Mouse (Mus musculus) heart, postnatal 4 days (tissue): ENCODE data around the gene Igf2r. TPM values are rescaled to one million over a fixed set of nuclear protein-coding genes. Genes with fewer than 3 reads are reported as not detected.

Experiments used
- DNase-seq: peaks from one replicate; pipeline ENCODE4 v3.0.0; 2021
- total RNA-seq, 2 experiments: library from RNA; stranded (reverse); gene quantifications; 2 replicates each; pipeline ENCODE4 v1.2.3; 2021

Igf2r gene
- total RNA-seq = 100 to 1,000 TPM; 318 TPM

GRCm38 (mm10) chr17:12769380-12769921 lies at the start of gene Igf2r:
Igf2r (minus strand) TSS chr17:12769664.
- DNase-seq = peak; percentile 80

DNA sequence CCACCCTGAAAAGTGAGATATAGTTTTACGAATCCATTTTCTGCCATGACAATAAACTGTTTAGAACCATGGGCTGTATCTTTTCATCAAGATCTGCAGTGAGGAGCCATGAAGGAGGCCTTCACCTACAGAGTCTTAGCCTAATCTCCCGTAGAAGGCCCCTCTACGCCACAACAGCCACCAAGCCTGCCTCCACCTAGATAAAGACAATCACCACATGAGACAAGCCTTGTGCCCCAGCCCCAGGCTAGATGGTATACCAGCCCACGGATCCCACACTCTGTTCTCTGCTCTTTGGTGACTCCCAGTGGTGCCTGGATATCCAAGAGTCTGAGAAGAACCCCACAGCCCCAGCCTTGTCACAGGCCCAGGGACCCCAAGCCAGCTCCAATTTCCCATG lies 46.4 kb upstream of the Igf2r start:
- no peak for DNase-seq

DNA sequence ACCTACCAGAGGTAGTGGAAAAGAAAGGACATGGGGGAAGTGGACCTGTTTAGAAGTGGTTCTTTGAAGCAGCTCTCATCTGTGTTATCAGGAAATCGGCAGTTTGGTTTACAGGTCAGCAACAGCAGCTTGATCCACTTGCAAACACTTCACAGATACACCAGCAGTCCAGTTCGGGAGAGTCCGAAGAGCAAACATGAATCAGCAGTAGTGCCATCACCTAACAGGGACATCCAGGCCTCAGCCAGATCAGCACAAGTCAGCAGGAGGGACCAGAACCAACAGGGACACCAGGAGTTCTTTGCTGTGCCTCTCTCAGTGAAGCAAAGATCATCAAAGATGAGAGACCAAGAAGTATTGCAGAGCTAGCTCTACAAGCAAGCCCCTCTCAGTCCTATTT lies 45.0 kb upstream of the Igf2r start:
- DNase-seq = no peak

GRCm38 (mm10) chr17:12810973-12811303 lies 41.5 kb upstream of the Igf2r start:
- DNase-seq = no peak

DNA sequence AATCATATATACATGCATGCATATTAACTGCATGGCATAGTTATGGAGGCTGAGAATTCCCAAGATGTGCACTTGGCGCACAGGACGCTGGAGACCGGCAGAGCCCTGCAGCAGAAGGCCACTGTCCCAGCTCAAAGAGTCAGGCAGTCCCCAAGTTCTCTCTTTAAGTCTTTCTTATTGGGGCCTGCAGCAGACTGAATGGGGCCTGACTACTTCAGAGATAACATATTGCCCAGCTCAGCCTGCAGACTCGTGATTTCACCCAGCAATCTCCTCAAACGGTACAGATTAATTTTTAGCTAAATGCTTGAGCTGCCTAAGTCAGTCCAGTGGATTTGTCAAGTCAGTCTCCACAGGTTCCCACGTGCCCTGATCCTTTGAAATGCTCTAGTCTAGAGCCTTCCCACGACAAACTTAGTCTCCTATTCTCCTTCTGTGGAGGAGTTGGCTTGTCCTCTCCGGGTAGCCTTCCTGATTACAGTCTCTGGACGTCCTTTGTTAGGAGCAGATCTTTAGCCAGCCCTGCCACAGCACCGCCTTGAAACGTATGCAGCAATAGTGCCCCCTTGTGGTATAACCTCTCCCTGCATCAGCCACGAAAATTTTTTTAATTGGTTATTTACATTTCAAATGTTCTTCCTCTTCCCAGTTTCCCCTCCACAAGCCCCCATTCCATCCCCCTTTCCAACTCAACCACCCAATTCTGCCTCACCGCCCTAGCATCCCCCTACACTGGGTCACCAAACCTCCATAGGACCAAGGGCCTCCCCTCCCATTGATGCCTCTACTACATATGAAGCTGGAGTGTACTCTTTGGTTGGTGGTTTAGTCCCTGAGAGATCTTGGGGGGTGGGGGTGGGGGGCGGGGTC lies 40.9 kb upstream of the Igf2r start:
- peak; percentile 83 for DNase-seq

- DNase-seq = no peak
Observed at GRCm38 (mm10) chr17:12808851-12809250, 39.4 kb upstream of the Igf2r start.

DNA sequence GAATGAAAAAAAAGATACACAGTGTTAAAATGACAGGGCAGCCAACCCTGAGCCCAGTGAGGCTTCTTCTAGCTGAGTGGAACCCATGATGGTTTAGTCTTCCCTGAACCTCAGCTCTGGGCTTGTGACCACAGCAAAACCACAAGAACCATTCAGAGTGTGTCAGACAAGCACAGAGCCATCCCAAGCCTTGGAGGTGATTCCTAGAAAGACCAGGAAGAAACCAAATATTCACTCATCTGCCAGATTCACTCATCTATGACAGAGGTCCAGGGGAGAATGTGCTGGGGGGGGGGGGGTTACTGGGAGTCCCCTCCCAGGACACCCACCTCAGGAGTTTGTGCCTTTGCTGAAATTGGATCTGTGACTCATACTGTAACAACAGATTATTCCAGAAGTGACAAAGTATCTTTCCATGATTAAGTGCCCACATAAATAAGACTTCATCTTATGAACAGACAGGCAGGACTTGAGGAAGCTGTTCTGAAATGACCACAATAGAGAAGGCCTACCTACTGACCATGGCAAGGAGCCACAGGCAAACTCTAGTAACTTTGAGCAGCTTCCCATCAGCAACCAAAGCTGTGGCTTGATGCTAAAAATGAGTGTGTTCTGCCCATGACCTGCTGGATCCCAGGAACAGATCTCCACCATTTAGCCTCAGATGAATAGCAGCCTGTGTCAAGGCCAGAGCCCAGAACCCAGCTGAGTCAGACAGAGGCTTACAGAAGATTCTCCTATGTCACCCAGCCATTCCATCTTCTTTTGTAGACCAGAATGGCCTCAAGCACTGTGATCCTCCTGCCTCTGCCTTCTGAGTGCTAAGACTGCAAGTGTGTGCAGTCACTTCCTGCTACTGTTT lies 35.4 kb upstream of the Igf2r start:
- no peak for DNase-seq

- no peak for DNase-seq
Observed at GRCm38 (mm10) chr17:12801861-12802540, 32.5 kb upstream of the Igf2r start.

DNA sequence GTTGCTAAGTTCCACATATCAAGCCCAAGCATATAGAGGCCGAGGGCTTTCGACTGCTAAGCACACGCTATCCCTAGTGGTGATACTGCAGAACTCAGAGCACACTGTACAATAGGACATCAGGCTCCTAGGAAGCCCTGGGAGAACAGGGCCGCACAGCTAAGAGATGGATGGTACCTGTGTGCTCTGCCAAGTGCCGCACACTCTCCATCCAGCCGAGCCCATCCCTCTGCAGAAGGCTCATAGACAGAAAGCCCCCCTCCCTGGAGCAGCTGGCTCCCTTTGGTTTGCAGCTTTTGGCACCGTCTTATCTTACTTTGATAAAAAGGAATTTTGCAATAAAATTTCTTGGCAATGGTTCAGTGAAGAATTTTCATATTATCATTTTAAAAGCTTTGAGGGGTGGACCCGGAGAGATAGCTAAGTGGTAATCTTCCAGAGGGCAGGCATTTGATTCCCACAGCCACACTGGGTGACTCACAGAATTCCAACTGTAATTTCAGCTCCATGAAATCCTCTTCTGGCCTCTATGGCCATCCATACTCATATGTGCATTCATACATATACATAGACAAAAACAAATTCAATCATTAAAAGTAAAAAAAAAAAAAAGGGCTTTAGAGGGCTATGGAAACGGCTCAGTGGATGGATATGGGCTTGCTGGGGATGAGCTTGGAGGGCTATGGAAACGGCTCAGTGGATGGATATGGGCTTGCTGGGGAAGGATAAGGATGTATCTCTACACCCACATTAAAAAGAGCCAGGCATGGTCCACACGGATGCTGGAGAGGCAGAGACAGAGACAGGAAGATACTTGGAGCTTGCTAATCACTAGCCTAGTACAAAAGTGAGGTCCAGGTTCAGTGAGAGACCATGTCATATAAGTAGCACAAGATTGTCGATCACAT lies 30.2 kb upstream of the Igf2r start:
- DNase-seq = peak; percentile 45

DNA sequence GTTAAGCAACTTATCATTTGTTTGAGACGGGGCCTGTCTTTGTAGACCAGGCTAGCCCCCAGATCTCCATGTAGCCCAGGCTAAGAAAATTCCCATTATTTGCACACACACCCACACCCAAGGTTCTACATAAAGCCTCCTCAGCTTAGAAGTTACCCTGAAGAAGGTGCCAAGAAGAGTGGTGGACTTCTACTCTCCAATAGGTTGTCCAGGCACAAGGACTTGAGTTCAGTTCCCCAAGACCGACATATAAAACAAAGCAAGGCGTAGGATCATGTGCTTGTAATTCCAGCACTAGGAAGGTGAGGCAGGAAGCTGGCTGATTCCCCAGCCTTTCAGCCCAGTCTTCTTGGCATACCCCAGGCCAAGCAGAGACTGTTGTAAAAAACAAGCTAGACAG lies 29.1 kb upstream of the Igf2r start:
- no peak for DNase-seq

DNA sequence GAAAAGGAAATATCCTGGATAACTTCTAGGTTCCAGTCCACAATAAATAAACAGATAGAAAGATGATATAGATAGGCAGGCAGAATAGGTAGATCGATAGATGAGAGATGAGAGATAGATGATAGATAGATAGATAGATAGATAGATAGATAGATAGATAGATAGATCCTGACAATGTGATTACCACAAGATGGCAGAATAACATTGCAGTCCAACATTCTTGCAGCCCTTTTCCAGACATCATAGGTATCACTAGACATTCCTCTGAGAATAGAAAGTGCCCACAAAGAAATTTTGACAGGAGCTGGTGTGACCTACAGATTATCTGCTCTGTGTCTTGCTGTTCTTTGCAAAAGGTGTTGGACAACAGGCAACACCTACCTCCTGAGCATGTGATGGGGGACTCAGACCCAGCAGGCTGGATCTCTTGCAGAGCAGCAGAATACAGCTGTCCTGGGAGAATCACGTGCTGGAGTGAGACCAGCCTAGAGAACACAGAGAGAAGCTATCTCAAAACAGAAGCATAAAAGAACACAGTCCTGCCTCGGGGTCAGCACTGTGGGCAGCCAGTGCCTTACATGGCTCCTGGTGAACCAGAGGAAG lies 28.1 kb upstream of the Igf2r start:
- no peak for DNase-seq

DNA sequence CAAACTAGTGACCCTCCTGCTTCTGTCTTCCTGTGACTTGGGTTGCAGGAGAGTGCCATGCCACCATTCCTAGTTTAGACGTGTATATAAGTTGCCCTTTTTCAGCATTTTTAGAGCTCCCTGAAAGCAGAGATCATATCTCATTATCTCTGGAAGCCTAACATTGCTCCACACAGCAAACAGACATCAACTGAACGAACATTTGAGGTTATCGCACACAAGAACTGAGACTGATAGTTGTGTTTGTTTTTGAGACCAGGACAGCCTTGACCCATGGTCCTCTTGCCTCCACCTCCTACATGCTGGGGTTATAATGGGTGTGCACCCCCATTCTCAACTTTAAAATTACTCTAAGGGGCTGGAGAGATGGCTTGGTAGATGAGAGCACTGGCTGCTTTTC lies 27.2 kb upstream of the Igf2r start:
- no peak for DNase-seq

- DNase-seq = peak; percentile 86
Observed at GRCm38 (mm10) chr17:12793660-12794406, 24.4 kb upstream of the Igf2r start.

DNA sequence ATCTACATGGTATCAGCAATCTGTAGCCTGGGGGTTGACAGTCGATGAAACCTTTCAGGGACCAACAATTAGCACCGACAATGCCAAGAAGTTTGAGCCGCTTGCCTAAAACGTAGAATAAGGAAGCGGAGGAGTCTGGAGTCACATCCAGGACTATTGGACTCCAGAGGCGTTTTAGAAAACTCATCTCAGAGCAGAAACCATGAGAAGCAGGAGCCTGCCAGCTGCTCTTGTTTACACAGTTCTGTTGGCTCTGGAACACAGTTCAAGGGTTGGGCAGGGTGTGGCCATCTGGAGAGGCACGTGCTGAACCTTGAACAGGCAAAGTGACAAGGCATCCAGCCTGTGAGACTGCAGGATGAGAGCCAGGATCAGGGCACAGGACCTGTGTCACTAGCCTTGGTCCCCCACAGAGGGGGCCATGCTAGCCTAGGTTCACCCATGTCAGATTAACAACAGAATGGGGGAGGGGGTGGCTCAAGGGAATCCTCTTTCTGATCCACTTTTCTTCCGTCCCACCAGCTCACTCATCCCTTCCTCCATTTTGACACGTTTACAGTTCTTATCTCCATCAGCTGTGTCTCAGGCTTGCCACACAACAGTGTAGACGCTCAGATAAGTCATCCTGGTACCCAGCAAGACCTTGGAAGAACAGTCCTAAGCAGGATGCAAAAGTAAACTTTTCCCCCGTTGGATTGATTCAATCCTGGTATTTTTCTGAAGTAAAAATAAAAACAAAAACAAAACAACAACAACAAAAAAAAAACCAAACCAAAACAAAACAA lies 23.1 kb upstream of the Igf2r start:
- DNase-seq = peak; percentile 78

DNA sequence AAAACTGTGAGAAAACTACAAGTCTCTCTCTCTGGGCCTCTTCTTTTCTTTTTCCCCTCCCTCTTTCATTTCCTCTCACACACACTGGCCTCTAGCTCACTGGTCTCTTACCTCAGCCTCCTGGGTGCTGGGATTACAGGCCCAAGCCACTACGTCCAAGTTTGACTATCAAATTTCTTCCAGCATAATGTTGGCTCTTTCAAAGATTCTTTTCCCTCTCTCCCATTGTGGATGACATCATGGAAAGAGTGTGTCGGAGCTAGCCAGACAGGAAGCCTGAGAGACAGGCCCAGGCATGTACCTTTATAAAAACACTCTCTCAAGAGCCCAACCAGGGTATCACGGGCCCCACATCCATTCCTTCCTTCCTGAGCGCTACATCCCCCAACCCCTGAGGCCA lies 22.0 kb upstream of the Igf2r start:
- DNase-seq = peak; percentile 66

GRCm38 (mm10) chr17:12791079-12791406 lies 21.6 kb upstream of the Igf2r start:
- no peak for DNase-seq

DNA sequence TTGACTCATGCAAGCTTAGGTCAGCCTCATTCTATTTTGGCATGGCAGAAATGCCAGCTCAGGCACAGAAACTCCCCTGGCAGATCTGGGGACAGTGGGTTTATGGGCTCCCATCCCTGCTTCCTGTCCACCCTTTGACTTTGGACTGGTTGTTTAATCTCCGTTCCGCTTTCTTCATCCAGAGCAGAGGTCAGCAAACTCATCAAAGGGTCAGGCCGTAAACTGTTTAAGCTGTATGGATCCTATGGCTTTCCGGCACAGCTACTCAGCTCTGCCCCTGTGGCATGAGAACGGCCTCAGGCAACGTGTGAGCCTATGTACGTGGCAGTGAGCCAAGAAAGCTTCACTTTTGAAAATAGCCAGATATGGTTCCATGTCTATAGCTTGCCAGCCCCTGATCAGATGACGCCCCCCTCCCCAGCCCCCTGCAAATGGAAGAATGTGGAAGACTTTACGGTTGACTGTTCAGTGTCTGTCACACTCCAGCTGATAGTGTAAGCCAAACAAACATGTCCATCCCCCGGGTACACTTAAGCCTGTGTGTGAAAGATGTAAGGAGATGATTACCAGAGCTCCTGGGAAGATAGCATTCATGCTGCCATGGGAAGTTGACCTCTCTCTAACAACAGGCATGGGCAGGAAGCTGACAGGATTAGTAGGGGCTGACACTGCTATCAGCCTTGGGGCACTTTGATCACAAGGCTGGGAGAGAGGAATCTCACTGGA lies 21.1 kb upstream of the Igf2r start:
- DNase-seq = peak; percentile 79

GRCm38 (mm10) chr17:12782861-12783847 lies 13.7 kb upstream of the Igf2r start:
- peak; percentile 27 for DNase-seq
